Mouse (Mus musculus): ENCODE results near the gene Lrrc42.

The Lrrc42 gene

DNA sequence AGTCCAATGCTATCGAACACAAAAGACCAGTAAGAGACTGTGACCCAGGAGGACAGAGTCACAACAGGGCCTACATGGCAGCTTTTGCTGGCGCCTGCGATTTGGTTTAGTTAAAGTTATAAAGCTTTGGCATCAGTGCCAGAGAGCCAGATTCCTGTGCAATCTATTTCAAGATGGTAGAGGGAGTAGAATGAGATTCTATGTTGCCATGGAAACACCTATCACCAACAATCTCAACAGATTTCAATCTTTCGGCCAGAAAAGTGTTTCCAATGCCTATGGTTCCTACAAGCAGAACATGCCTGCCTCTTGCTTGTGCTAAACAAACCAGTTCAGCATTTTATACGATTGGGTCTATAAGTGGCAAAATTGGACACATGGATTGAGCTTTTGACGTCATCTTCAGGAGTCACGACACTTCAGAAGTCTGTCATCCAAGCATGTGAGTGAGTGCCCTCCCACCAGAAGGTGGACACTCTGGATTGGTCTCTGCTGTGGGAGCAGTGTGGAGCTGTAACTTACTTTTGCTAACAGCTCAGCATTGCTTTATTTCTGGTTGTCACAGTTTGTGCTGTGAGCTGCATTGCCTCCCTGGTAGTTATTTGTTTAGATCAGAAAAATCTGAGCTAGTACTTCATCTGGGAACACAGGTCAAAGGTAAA lies 38.4 kb upstream of the Lrrc42 start:
- no peaks in the 10 kb centered on the region for H3K9me3 ChIP-seq (ENCODE audit: low read length)
- TF ChIP-seq NANOG (IDR thresholded peaks at IDR 0.05; ENCODE audit: borderline replicate concordance, low read length) (no peak), CTCF (conservative IDR thresholded peaks at IDR 0.05; ENCODE audit: low read length) (no peak), POU5F1 (IDR thresholded peaks at IDR 0.05; ENCODE audit: borderline replicate concordance, low read length) (no peak)
- H3K36me3 ChIP-seq (ENCODE audit: insufficient read depth, low read length) = no peaks in the 10 kb centered on the region
- no peaks in the 10 kb centered on the region; the same call in 1 of the 2 replicates for H3K4me1 ChIP-seq (replicated peaks; ENCODE audit: low read depth, low read length)
- no peak overlapping the region for H3K4me3 ChIP-seq (replicated peaks; ENCODE audit: low read length)
- H3K27me3 ChIP-seq (ENCODE audit: insufficient read depth, low read length) = peaks cover 15% of the 10 kb centered on the region

- TF ChIP-seq POU5F1 (IDR thresholded peaks at IDR 0.05; ENCODE audit: borderline replicate concordance, low read length) (no peak), NANOG (IDR thresholded peaks at IDR 0.05; ENCODE audit: borderline replicate concordance, low read length) (no peak)
- no peaks in the 10 kb centered on the region for H3K4me1 ChIP-seq (replicated peaks; ENCODE audit: low read depth, low read length)
- H3K36me3 ChIP-seq (ENCODE audit: insufficient read depth, low read length) = no peaks in the 10 kb centered on the region
- H3K4me3 ChIP-seq (replicated peaks; ENCODE audit: low read length) = no peak overlapping the region
- no peaks in the 10 kb centered on the region for H3K9me3 ChIP-seq (ENCODE audit: low read length)
- 0 out of 2 replicates have a peak, but pooled peaks cover 4% of the 10 kb centered on the region for H3K27me3 ChIP-seq (ENCODE audit: insufficient read depth, low read length)
Measured at GRCm38 (mm10) chr4:107287517-107287916, 34.2 kb upstream of the Lrrc42 start.

GRCm38 (mm10) chr4:107286386-107286785 lies 33.1 kb upstream of the Lrrc42 start:
- Histone ChIP-seq H3K36me3 (ENCODE audit: insufficient read depth, low read length) (no peaks in the 10 kb centered on the region), H3K9me3 (ENCODE audit: low read length) (no peaks in the 10 kb centered on the region), H3K4me1 (replicated peaks; ENCODE audit: low read depth, low read length) (no peaks in the 10 kb centered on the region), H3K4me3 (replicated peaks; ENCODE audit: low read length) (no peak overlapping the region), H3K27me3 (ENCODE audit: insufficient read depth, low read length) (0 out of 2 replicates have a peak, but pooled peaks cover 4% of the 10 kb centered on the region)
- TF ChIP-seq CTCF (conservative IDR thresholded peaks at IDR 0.05; ENCODE audit: low read length) (no peak), NANOG (IDR thresholded peaks at IDR 0.05; ENCODE audit: borderline replicate concordance, low read length) (no peak), POU5F1 (IDR thresholded peaks at IDR 0.05; ENCODE audit: borderline replicate concordance, low read length) (no peak)

DNA sequence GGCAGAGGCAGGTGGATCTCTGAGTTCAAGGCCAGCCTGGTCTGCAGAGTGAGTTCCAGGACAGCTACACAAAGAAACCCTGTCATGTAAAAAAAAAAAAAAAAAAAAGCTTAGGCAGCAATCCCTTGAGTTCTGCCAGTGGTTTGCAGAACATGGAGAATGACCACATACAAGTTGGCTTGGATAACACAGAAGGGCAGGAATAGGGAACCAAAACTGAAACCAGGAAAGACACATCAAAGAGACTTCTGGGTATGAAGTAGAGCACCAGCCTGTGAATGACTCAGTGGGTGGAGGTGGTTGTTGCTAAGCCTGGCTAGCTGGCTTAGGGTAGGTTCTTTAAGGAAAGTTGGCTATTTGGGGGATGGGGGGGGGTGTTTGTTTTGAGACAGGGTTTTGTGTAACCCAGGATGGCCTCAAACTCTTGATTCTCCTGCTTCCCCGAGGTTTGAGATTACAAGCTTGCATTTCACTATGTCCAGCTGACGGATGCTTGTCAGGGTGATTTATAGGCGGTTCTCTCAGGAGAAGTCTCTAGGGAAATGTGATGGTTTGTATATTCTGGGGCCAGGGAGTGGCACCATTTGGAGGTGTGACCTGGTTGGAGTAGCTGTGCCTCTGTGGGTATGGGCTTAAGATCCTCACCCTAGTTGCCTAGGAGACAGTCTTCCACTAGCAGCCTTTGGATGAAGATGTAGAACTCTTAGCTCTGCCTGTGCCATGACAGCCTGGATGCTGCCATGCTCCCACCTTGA lies 32.3 kb upstream of the Lrrc42 start:
- no peaks in the 10 kb centered on the region for H3K36me3 ChIP-seq (ENCODE audit: insufficient read depth, low read length)
- TF ChIP-seq NANOG (IDR thresholded peaks at IDR 0.05; ENCODE audit: borderline replicate concordance, low read length) (no peak), POU5F1 (IDR thresholded peaks at IDR 0.05; ENCODE audit: borderline replicate concordance, low read length) (no peak), CTCF (conservative IDR thresholded peaks at IDR 0.05; ENCODE audit: low read length) (no peak)
- H3K4me1 ChIP-seq (replicated peaks; ENCODE audit: low read depth, low read length) = peaks cover 7% of the 10 kb centered on the region
- H3K9me3 ChIP-seq (ENCODE audit: low read length) = no peaks in the 10 kb centered on the region
- no peak overlapping the region for H3K4me3 ChIP-seq (replicated peaks; ENCODE audit: low read length)
- H3K27me3 ChIP-seq (ENCODE audit: insufficient read depth, low read length) = 0 out of 2 replicates have a peak, but pooled peaks cover 4% of the 10 kb centered on the region

DNA sequence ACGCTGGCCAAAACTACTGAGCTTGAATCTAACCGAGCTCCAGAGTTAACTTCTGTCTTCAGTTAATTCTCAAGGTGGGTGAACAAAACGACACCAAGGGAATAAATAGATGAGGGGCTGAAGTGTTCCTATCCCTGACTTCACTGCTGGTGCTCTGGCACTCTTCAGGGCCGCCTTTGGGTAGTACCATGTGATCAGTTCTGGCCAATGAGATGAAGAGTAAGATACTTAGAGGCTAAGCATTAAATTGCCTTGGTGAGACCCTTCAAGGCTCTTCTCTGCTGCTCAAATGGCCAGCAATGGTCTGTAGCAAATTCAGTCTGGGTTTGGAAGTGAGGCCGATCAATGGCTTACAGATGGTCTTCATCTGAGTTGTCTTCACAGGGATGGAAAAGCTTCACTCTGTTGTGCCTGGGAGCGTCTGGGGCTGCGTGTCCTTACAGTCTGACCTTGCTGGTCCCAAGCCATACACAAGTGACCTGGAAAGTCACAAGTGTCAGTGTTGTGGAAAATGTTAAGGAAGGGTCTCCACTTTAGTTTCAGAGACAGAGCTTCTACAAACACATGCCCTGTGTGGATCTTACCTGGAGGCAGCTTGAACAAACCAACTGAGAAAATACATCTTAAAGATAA lies 27.6 kb upstream of the Lrrc42 start:
- TF ChIP-seq NANOG (IDR thresholded peaks at IDR 0.05; ENCODE audit: borderline replicate concordance, low read length) = no peak
- no peak for TF ChIP-seq POU5F1 (IDR thresholded peaks at IDR 0.05; ENCODE audit: borderline replicate concordance, low read length)
- no peak for TF ChIP-seq CTCF (conservative IDR thresholded peaks at IDR 0.05; ENCODE audit: low read length)
- H3K36me3 ChIP-seq (ENCODE audit: insufficient read depth, low read length) = no peaks in the 10 kb centered on the region
- peak overlapping the region; percentile 33 for H3K4me3 ChIP-seq (replicated peaks; ENCODE audit: low read length)
- peaks cover 22% of the 10 kb centered on the region for H3K4me1 ChIP-seq (replicated peaks; ENCODE audit: low read depth, low read length)
- H3K9me3 ChIP-seq (ENCODE audit: low read length) = no peaks in the 10 kb centered on the region
- H3K27me3 ChIP-seq (ENCODE audit: insufficient read depth, low read length) = 0 out of 2 replicates have a peak, but pooled peaks cover 4% of the 10 kb centered on the region

DNA sequence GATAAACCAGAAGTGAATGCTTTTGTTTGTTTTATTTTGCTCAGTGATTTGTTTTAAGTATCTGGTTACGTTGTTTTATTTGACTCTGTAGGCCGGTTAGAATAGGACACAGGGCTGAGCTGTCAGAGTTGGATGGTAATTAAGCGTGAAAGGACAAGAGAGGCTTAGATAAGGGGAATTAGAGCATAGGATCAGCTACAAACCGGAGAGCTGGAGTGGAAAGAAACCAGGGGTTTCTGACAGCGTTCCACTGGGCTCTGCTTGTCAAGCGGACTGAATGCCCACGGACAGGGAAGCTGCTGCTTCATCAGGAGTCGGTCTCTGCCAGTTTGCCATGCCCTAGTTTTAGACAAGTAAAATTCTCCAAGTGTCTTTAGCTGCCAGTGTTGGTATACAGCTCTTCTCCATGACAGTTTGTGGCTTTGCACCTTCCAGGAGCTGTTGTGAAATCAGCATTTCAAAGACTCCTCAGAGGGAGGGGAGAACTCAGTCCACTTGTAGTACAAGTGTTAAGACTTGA lies 24.9 kb upstream of the Lrrc42 start:
- H3K36me3 ChIP-seq (ENCODE audit: insufficient read depth, low read length) = no peaks in the 10 kb centered on the region
- H3K27me3 ChIP-seq (ENCODE audit: insufficient read depth, low read length) = no peaks in the 10 kb centered on the region
- peaks cover 22% of the 10 kb centered on the region for H3K4me1 ChIP-seq (replicated peaks; ENCODE audit: low read depth, low read length)
- H3K9me3 ChIP-seq (ENCODE audit: low read length) = no peaks in the 10 kb centered on the region
- TF ChIP-seq POU5F1 (IDR thresholded peaks at IDR 0.05; ENCODE audit: borderline replicate concordance, low read length) (no peak), NANOG (IDR thresholded peaks at IDR 0.05; ENCODE audit: borderline replicate concordance, low read length) (no peak), CTCF (conservative IDR thresholded peaks at IDR 0.05; ENCODE audit: low read length) (no peak)
- H3K4me3 ChIP-seq (replicated peaks; ENCODE audit: low read length) = no peak overlapping the region

GRCm38 (mm10) chr4:107274511-107274910 lies 21.2 kb upstream of the Lrrc42 start:
- H3K36me3 ChIP-seq (ENCODE audit: insufficient read depth, low read length) = no peaks in the 10 kb centered on the region
- TF ChIP-seq NANOG (IDR thresholded peaks at IDR 0.05; ENCODE audit: borderline replicate concordance, low read length) (no peak), POU5F1 (IDR thresholded peaks at IDR 0.05; ENCODE audit: borderline replicate concordance, low read length) (no peak), CTCF (conservative IDR thresholded peaks at IDR 0.05; ENCODE audit: low read length) (no peak)
- no peaks in the 10 kb centered on the region for H3K9me3 ChIP-seq (ENCODE audit: low read length)
- H3K4me1 ChIP-seq (replicated peaks; ENCODE audit: low read depth, low read length) = peaks cover 7% of the 10 kb centered on the region
- H3K4me3 ChIP-seq (replicated peaks; ENCODE audit: low read length) = no peak overlapping the region
- no peaks in the 10 kb centered on the region for H3K27me3 ChIP-seq (ENCODE audit: insufficient read depth, low read length)

DNA sequence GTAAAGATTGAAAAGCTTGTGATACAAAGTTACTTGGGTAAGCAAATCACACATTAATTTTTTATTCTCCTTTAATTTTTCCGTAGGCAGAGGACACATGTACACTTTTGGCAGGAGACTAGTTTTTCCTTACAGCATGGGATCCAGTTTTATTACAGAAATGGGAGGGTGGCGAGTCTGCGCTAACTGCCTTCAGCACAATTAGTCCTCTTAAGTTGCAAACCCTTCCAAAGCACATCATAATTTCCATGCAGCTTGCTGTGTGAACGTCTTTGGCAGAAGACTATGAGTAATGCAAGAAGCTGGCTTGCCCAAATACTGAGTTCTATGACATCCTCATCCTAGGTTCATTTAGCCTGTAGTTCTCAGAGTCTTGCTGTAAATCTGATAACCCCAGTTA lies 20.4 kb upstream of the Lrrc42 start:
- Histone ChIP-seq H3K4me3 (replicated peaks; ENCODE audit: low read length) (no peak overlapping the region), H3K27me3 (ENCODE audit: insufficient read depth, low read length) (no peaks in the 10 kb centered on the region)
- TF ChIP-seq CTCF (conservative IDR thresholded peaks at IDR 0.05; ENCODE audit: low read length) = no peak
- no peak for TF ChIP-seq NANOG (IDR thresholded peaks at IDR 0.05; ENCODE audit: borderline replicate concordance, low read length)
- TF ChIP-seq POU5F1 (IDR thresholded peaks at IDR 0.05; ENCODE audit: borderline replicate concordance, low read length) = no peak

More for the DNA sequence above, 20.4 kb upstream of the Lrrc42 start:
- H3K9me3 ChIP-seq (ENCODE audit: low read length) = no peaks in the 10 kb centered on the region
- H3K36me3 ChIP-seq (ENCODE audit: insufficient read depth, low read length) = no peaks in the 10 kb centered on the region
- peaks cover 6% of the 10 kb centered on the region for H3K4me1 ChIP-seq (replicated peaks; ENCODE audit: low read depth, low read length)
